Mouse (Mus musculus) intestine, embryonic 15.5 days (tissue): Measurements from ENCODE around the gene Gm3173. TPM values are rescaled to one million over a fixed set of nuclear protein-coding genes. Genes with fewer than 3 reads are reported as not detected.
"Not testable (repeated sequence)": the region's sequence is repeated elsewhere in the genome, so short reads cannot be mapped to it uniquely, and the experiment has no call there.

ENCODE experiments used
- ATAC-seq: fragments of 200-750 bp; cut with Nextera tagmentation; 2 replicates; pipeline ENCODE4 v1.8.0; 2017; ENCODE audit warnings: moderate TSS enrichment, moderate library complexity
- H3K27ac ChIP-seq: fragments of 300-500 bp; sonication (generic); 2 replicates; pipeline ENCODE4 v1.5.1; 2015; ENCODE audit warnings: mild to moderate bottlenecking, inconsistent platforms
- H3K27me3 ChIP-seq: fragments of 300-500 bp; sonication (generic); replicated peaks from 2 replicates; pipeline ENCODE4 v1.6.1; 2015; ENCODE audit warnings: inconsistent platforms
- H3K36me3 ChIP-seq: fragments of 300-500 bp; sonication (generic); 2 replicates; pipeline ENCODE4 v1.6.1; 2015; ENCODE audit warnings: inconsistent platforms
- H3K4me1 ChIP-seq: fragments of 300-500 bp; sonication (generic); replicated peaks from 2 replicates; pipeline ENCODE4 v1.6.1; 2015; ENCODE audit warnings: inconsistent platforms
- H3K4me2 ChIP-seq: fragments of 300-500 bp; sonication (generic); replicated peaks from 2 replicates; pipeline ENCODE4 v1.6.1; 2015; ENCODE audit warnings: mild to moderate bottlenecking, inconsistent platforms
- H3K4me3 ChIP-seq: fragments of 300-500 bp; sonication (generic); replicated peaks from 2 replicates; pipeline ENCODE4 v1.5.1; 2015; ENCODE audit warnings: inconsistent platforms
- H3K9ac ChIP-seq: fragments of 300-500 bp; sonication (generic); 2 replicates; pipeline ENCODE4 v1.6.1; 2015; ENCODE audit warnings: inconsistent platforms
- H3K9me3 ChIP-seq: fragments of 300-500 bp; sonication (generic); 2 replicates; pipeline ENCODE4 v1.6.1; 2016; ENCODE audit warnings: inconsistent platforms
- WGBS: fragments of 180-500 bp; shearing (Covaris S2); methylation state at CpG from one replicate; pipeline ENCODE4 v1.1.7; 2015; 5-methylcytosine and 5-hydroxymethylcytosine counted together
- polyA plus RNA-seq: library from polyadenylated mRNA; unstranded; fragments of >200 nt; fragmentation: Nextera tagmentation; extraction: Ambion mirVana; gene quantifications from 2 replicates; pipeline ENCODE4 v1.2.1, GENCODE M21; 2015

The Gm3173 gene
- polyA plus RNA-seq, 1 experiment from 2014 or later = not detected

DNA sequence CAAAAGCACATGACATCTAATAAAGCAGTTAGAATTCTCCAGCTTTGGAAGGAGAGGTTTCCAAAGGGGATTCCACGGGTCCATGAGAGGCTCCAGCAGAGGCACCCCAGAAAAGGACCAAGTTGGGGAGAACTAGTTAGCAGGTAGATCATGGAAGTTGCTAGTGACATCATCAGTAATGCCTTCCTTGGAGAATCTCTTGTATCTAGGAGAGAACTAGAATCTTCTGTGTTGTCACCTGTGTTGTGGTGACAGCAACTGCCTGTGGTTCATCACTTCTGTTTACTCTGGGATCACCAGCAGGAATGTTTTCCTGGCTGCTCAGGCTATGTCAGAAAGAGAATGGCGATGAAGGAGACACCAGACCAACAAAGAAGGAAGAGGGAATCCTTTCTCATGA, 124.3 kb downstream of the Gm3173 start, which contains the start of gene Gm3047:
TSS of gene Gm3047 (plus strand) at position 301 of the 400 bp plus-strand sequence.
- ATAC-seq, H3K36me3 ChIP-seq, H3K4me1 ChIP-seq, H3K9me3 ChIP-seq, H3K27me3 ChIP-seq, H3K9ac ChIP-seq, H3K27ac ChIP-seq, H3K4me2 ChIP-seq, H3K4me3 ChIP-seq: not testable (repeated sequence)
- no CpG with 5 or more reads among the region's 2 CpGs for WGBS

Other genes with a start within 250 kb of the Gm3173 start
- gene Gm2974, start 248.4 kb upstream of the Gm3173 start, polyA plus RNA-seq = 0.21 TPM in 1 of 2 replicates, not detected in the other
- gene Gm3138, start 181.4 kb upstream of the Gm3173 start, polyA plus RNA-seq = not detected in 2 replicates
- not detected in 2 replicates for gene Gm3149, start 113.7 kb upstream of the Gm3173 start, polyA plus RNA-seq
- 0.15 and 0.21 TPM in 2 replicates for gene 2610042L04Rik, start 96.2 kb upstream of the Gm3173 start, polyA plus RNA-seq
- gene Gm3159, start 33.5 kb upstream of the Gm3173 start, polyA plus RNA-seq = not detected in 2 replicates
- gene Gm3164, start 15.5 kb upstream of the Gm3173 start, polyA plus RNA-seq = 0.15 TPM in 1 of 2 replicates, not detected in the other
- not detected in 2 replicates for gene Gm3182, start 50.8 kb downstream of the Gm3173 start, polyA plus RNA-seq
- not detected in 2 replicates for gene Gm3047, start 124.4 kb downstream of the Gm3173 start, polyA plus RNA-seq
- not detected in 2 replicates for gene Gm8159, start 201.4 kb downstream of the Gm3173 start, polyA plus RNA-seq
- not detected in 2 replicates for gene Gm3239, start 233.2 kb downstream of the Gm3173 start, polyA plus RNA-seq